Mouse (Mus musculus) left cerebral cortex, adult 2 months (tissue): ENCODE results near the gene Scaf11. TPM values are rescaled to one million over a fixed set of nuclear protein-coding genes. Genes with fewer than 3 reads are reported as not detected.

Experiments used
- DNase-seq, 2 experiments: peaks; one replicate each; pipeline ENCODE4 v3.0.0; 2021 to 2022; ENCODE audit warnings: low spot score in 2 of 2, mixed read lengths in 1 of 2; ENCODE audit errors: extremely low spot score in 1 of 2
- H3K27ac ChIP-seq: fragments of 200-600 bp; 2 replicates; pipeline ENCODE4 v1.8.1; 2022
- H3K4me3 ChIP-seq: fragments of 200-600 bp; 2 replicates; pipeline ENCODE4 v1.8.1; 2022
- CTCF ChIP-seq: fragments of 200-600 bp; IDR thresholded peaks from 2 replicates; pipeline ENCODE4 v1.8.1; 2022; ENCODE audit warnings: antibody characterized with exemption, mild to moderate bottlenecking, moderate library complexity
- intact Hi-C: fragments of 180-260 bp; cut with DNase I; formaldehyde crosslinking; loops from one replicate; pipeline ENCODE4 v1.15.1; 2025
- microRNA-seq, 2 experiments: library from miRNA; unstranded; fragments of <30 nt; microRNA quantifications; one replicate each; pipeline ENCODE4 v1.2.0; 2021
- total RNA-seq, 2 experiments: library from RNA; stranded (reverse); gene quantifications; 2 replicates each; pipeline ENCODE4 v1.2.3; 2021

Scaf11 gene
- total RNA-seq, 2 experiments from 2014 or later = 50.7 to 54.5 TPM

DNA sequence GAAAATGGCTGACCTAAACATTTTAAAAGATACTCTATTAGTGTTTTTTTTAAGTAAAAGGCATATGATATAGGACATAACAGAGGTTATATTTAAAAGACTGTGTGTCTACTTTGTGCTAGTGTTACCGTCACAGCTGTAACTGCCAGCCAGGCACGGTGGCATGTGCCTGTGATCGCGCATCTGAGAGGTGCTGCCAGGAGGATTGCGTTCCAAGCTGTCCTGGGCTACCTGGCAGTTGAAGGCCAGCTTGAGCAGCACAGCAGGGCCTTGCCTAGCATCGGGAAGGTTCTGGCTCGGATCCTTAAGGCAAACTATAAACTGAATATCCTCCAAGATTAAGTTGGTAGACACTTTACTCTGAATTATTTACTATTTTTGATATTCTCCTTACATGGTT, 82.9 kb downstream of the Scaf11 start:
- no peak for TF ChIP-seq CTCF
- no peak for DNase-seq
- Histone ChIP-seq H3K4me3 (no peak overlapping the region), H3K27ac (no peak overlapping the region)
- intact Hi-C loops = no loop called here

GRCm38 (mm10) chr15:96377263-96377662, 83.4 kb downstream of the Scaf11 start:
- intact Hi-C loops = no loop called here
- H3K4me3 ChIP-seq = no peak overlapping the region
- no peak overlapping the region for H3K27ac ChIP-seq
- DNase-seq = no peak
- no peak for TF ChIP-seq CTCF

DNA sequence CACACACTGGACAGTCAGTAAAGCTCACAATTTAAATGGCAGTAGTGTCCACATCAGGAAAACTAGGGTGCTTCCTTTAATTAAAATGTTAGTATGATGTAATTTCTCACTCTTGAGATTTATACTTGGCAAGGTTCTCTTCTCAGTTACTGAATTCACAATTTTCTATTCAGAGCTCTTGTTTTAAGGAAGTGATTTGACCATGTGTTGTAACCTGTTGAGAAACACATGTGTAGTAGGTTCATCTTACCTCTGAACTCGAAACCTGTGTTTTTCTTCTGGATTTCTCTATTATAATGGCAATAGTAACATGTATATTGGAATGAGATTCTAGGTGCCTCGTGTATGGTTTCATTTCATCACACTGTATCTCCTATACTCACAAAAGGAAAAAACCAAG, 84.4 kb downstream of the Scaf11 start:
- DNase-seq = no peak
- Histone ChIP-seq H3K4me3 (no peak overlapping the region), H3K27ac (no peak overlapping the region)
- TF ChIP-seq CTCF = no peak
- intact Hi-C loops = no loop called here

- intact Hi-C loops = no loop called here
- H3K27ac ChIP-seq = no peak overlapping the region
- DNase-seq = no peak
- no peak overlapping the region for H3K4me3 ChIP-seq
- no peak; the same call in 1 of the 2 replicates for TF ChIP-seq CTCF
Observed at GRCm38 (mm10) chr15:96373161-96373560, 87.5 kb downstream of the Scaf11 start.

GRCm38 (mm10) chr15:96372628-96373027, 88.0 kb downstream of the Scaf11 start:
- no peak for DNase-seq
- no peak for TF ChIP-seq CTCF
- no peak overlapping the region for H3K27ac ChIP-seq
- intact Hi-C loops = no loop called here
- no peak overlapping the region for H3K4me3 ChIP-seq

- DNase-seq = no peak
- Histone ChIP-seq H3K4me3 (no peak overlapping the region), H3K27ac (no peak overlapping the region)
- TF ChIP-seq CTCF = no peak
- intact Hi-C loops = no loop called here
Observed at GRCm38 (mm10) chr15:96371311-96371710, 89.3 kb downstream of the Scaf11 start.

GRCm38 (mm10) chr15:96366176-96366963, 94.3 kb downstream of the Scaf11 start:
- Histone ChIP-seq H3K27ac (no peak overlapping the region), H3K4me3 (no peak overlapping the region)
- no peak for TF ChIP-seq CTCF
- DNase-seq = no peak
- intact Hi-C loops = no loop called here

DNA sequence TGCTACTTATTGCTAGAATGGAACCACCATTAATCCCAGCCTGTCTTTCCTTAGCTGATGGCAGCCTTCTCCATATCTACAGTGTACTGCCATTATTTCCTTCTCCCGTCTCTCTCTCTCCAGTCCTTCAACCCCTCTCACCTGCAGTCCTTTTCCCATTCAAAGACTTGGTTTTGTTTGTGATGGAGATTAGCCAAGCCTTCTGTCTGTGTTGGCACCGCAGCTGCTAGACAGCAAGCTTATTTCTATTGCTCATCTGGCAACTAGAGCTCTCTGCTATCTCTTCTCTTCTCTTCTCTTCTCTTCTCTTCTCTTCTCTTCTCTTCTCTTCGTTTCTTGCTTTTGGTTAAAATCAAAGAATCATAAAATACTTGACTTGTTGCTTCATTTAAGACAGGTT, 95.3 kb downstream of the Scaf11 start:
- Histone ChIP-seq H3K4me3 (no peak overlapping the region), H3K27ac (no peak overlapping the region)
- no peak for TF ChIP-seq CTCF
- no peak for DNase-seq
- intact Hi-C loops = no loop called here

Small RNA genes lying within 50 kb of the gene (microRNA-seq; reads per million reads assigned to microRNA genes)
- 0 reads per million in 2 experiments for gene Gm25397

Other genes starting within 250 kb of the Scaf11 start
- gene Arid2, start 173.3 kb downstream of the Scaf11 start, total RNA-seq = 10 to 100 TPM; 30.3 to 35.3 TPM
- 100 to 1,000 TPM; 111 to 116 TPM for gene Slc38a1, start 182.1 kb upstream of the Scaf11 start, total RNA-seq
- gene Slc38a2, start 238.9 kb upstream of the Scaf11 start, total RNA-seq = 100 to 1,000 TPM in 1 of 2 experiments, 10 to 100 TPM in 1; 96.9 to 108 TPM